Mouse (Mus musculus) cerebral cortex, adult 2 months (tissue): ENCODE results near the gene Rreb1.

Experiments
- WGBS: fragments of 180-500 bp; shearing (Covaris S2); methylation state at CpG from one replicate; pipeline ENCODE4 v1.1.7; 2018; 5-methylcytosine and 5-hydroxymethylcytosine counted together

Gene Rreb1

DNA sequence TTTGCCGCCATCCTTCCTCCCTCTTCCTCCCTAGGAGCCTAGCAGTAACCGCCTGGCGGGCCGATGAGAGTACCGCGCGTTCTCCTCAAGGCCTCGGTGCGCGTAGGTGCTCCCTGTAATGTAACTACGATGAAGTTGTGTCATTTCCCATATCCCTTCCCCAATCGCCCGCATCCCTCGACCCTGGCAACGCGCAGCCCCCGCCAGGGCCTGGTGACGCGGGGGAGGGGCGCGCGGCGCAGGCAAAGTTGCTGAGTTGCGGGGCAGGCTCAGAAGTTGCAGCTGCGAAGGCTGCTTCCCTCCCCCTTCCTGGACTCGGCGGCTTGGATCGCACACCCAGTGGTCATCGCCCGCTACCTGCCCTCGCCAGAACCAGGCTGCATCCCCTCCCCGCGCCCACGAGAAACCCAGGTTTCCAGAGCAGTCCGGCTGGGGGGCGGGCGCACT, at the start of gene Rreb1:
TSS of gene Rreb1 (plus strand) at position 254 of the 447 bp plus-strand sequence.
- WGBS = 1% methylated on average over 37 of the region's 37 CpGs

GRCm38 (mm10) chr13:37728551-37728950, 49.6 kb upstream of the Rreb1 start:
- 69% methylated on average over 7 of the region's 7 CpGs for WGBS

DNA sequence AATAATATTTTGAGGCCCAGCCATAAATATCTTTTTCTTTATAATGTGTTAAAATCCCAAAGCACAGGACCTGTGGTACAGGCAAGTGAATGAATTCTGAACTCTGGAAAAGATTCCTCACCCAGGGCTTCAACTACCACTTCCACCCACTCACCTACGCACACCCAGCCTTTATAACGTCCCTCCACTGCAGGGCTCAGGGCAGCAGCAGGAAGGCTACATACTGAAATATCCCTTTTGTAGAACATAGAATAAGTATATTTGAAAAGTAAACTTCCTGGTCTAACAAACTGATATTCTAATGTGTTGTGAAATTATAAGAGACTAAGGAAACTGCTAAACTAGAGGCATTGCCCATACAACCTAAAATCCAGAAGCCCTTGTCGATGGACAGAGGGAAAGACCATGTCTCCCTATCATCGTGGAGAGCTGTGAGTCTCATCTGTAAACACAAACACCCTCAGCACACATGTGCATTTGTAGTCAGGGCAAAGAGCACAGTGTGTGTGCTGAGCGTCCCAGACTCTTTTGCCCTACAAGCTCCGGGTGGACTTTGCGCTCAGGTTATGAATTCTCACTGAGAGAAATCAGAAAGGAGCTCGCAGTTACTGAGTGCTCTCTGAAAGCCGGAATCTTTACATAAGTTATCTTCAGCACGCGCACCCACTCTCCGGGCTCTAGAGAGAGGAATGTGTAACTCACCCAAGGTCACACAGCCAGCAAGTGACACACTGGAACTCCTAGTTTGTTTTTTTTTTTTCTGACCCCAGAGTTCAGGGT, 46.1 kb upstream of the Rreb1 start:
- 91% methylated on average over 12 of the region's 12 CpGs for WGBS

DNA sequence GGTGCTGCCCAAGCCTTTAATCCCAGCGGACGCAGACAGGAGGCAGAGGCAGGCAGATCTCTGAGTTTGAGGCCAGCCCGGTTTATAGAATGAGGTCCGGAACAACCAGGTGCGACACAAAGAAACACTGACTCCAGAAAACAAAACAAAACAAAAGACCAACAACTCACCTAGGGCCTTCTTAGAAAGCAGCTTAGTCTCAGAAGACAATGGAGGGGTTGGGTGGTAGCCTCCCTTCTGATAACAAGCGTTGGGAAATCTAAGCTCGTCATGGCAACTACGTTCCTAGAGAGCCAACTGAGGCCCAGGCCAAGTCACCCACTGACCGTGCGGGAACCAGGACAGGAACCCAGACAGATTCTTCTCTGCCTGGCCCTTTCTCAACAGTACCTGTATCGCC, 43.7 kb upstream of the Rreb1 start:
- 94% methylated on average over 11 of the region's 11 CpGs for WGBS

GRCm38 (mm10) chr13:37740111-37740510, 38.1 kb upstream of the Rreb1 start:
- 90% methylated on average over 5 of the region's 5 CpGs for WGBS

DNA sequence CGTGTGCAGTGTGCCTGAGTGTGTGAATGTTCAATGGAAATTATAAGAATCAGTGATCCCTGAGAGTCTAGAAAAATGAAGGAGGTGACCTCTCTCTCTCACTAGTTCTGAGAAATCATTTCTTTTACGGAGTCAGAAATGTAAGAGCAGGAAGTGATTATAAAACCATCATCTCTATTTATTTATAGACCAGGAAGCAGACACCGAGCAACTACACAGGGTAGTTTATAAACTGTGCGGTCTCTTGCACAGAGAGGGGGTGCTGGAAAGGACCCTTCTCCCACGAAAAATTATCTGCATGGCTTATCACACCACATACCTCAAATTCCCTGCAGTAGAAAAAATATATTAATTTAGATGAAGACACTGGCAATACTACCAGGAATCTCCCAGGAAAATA, 37.4 kb upstream of the Rreb1 start:
- 62% methylated on average over 5 of the region's 5 CpGs for WGBS

GRCm38 (mm10) chr13:37742248-37742647, 36.0 kb upstream of the Rreb1 start:
- 88% methylated on average over 4 of the region's 4 CpGs for WGBS

GRCm38 (mm10) chr13:37747504-37747903, 30.7 kb upstream of the Rreb1 start:
- 59% methylated on average over 7 of the region's 7 CpGs for WGBS

DNA sequence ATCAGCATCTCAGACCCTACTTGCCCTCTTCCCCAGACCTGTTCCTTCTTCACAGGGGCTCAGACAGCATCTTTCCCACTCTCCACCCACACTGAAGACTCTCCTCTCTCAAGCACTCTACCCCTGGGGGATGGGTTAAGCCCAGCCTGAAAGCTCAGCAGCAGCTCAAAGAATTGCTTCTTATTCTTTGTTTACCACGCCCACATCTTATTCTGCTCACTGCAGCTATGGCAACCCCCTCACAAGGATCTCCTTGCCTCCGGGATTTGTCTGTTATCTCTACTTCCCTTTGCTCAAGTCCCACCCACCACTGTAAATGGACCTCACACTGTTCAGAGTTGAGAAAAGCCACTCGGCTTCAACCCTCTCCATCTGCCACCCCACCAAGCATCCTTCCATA, 28.7 kb upstream of the Rreb1 start:
- 27% methylated on average over 3 of the region's 3 CpGs for WGBS

DNA sequence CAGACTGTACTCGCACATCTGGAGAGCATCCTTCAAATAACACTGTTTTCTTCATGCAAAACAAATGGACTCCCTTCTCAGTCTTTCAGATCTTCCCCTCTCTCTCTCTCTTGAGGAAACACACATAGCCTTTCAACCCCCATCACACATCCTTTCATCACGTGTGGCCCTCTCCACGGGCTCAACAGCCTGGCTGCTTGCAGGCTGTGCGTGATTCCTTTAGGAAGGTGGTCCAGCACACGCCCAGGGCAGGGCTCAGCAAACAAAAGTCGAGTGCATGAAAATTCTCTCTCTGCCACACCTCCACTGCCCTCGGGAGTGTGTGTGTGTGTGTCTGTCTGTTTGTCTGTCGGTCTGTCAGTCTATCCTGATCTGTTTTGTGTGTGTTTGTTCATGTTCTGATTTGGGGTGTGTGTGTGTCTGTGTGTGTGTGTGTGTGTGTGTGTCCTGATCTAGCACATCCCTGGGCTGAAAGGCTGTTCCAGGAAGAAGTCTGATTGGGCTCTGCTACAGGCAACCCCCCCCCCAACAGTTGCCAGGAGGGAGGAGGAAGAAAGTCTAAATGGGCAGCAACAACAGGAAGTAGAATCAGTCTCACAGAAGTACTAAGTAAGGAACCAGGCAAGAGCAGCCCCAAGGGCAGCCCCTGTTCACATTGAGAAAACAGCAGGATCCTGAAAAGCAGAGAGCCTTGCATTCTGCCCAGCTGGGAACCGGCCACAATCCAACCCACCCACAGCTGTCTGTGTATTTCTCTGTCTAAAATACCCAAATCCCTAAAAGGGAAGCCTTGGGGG, 26.8 kb upstream of the Rreb1 start:
- 51% methylated on average over 9 of the region's 9 CpGs for WGBS

DNA sequence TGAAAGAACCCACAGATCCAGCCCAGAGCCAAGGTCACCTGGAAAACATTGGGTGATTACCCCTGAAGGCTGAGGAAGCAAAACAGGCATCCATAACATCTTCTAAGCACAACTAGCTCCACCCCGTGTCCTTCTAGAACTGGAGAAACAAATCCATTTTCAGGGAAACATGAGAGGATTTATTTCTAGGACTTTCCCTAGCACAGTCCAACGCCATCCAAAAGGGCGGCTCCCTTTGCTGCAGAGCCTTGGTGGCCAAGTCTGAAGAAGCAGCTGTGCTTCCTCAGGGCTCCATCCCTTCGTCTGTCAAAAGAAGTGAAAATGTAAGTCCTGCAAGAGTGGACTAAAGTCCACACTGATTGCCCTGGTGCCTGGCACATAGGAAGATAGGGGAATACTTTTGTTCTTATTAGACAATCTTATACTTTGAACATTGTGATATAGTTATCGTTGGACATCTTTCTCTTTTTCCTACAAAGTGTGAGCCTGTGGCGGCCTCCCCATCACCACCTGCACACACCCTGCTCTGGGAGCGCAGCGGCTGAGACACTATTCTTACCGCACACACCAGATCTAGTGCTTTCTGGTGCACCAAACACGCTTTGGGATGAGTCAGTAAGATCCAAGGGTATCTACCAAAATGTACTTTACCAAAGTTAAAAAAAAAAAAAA, 18.7 kb upstream of the Rreb1 start:
- 89% methylated on average over 10 of the region's 10 CpGs for WGBS

DNA sequence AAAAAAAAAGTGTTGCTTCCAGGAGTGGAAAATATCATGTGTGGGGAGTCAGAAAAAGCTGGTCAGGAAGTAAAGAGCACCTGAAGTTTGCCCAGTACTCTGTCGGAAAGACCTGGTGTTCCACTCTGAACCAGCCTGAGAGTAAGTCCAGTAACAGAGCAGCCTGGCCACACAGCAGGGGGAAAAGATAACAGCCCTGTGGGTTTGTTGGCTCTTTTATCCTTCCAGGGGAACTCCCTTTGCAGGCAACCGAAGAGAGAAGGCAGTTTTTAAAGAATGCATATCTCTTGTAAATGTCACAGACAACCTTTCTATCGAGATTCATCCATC, 18.2 kb upstream of the Rreb1 start:
- WGBS = 59% methylated on average over 3 of the region's 3 CpGs

DNA sequence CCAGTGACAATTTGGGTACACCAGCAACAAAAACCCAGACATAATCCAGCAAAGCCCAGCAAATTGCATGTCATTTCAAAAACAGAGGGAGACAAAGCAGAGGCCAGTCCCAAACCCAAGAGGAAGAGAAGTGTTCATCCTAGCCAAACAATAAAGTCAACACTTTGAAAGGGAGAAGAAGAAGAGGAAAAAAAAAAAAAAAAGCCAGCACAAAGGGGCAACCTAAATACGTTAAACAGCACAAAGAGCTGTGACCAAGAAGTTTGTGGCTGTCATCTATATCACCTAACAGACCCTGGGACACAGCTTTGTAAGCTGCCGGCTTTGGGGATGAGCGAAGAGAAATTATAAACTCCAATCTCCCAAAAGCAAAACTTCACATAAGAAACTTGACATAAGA, 17.8 kb upstream of the Rreb1 start:
- 83% methylated on average over 3 of the region's 3 CpGs for WGBS

DNA sequence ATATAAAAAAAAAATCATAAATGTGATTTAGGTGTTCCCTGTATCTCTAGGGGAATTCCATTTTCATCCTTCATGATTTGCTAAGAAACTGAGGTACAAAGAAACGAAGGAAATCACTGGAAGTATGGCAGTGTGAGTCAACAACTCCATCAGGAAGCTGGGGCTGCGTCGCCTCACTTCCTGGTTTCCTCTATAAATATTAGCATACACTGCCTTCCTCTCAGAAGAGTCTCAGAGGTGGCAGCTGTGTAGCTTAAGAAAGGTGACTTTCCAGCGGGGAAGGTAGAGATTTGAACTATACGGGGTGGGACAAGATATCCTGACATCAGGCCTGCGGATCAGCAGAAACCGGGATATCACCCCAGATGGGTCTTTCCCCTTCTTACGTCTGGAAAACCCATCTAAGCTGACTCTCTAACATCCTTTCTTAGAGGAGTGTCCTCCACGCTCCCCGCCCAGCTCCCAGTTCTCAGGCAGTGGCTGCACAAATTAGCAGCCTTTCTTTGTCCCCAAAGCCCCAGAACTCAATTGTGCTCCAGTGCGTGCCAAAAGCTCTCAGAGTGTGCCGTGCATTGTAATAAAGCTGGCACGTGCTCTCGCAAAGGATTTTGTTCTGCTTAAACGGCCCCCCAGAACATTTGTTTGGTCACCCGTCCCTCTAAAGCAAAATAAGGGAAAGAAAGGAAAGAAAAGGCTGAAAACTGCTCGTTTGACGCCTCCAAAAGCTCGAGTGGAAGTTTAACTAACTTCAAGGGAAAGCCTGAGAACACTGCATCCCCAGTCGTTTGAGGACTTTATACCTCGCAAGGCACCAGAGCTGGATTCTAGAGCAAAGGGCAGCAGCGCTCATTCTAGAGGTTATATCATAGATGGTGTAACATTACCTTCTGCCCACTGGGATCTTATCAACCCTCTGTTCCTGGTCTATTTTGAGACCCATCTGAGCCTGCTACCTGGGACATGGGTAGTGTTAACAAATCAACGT, 17.0 kb upstream of the Rreb1 start:
- WGBS = 30% methylated on average over 23 of the region's 23 CpGs

DNA sequence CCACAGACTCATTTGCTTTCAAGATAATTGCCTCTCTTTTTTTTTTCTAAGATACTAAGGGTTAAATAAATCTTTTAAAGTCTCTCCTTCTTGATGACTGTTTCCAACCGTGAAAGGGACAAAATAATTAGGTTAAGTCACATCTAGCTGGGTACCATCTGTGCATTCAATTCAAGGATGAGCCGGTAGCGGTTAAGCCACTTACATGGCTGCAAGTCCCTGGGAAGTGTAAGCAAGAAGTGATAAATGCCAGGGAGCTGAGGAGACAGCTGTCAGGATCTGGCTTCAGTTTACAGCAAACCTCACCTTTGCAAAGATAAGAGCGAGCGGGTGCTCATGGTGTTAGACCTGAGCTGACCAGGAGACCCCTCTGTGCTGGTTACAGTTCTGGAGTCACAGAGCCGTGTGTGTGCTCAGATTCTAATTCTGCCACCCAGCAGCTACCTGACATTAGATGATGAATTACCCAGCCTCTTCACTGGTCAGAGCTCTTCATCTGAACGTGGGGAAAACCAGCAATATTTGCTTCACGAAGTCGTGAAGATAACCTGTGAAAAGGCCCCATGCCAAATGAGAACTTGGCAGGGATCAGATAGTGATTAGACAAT, 14.3 kb upstream of the Rreb1 start:
- WGBS = 82% methylated on average over 9 of the region's 9 CpGs

DNA sequence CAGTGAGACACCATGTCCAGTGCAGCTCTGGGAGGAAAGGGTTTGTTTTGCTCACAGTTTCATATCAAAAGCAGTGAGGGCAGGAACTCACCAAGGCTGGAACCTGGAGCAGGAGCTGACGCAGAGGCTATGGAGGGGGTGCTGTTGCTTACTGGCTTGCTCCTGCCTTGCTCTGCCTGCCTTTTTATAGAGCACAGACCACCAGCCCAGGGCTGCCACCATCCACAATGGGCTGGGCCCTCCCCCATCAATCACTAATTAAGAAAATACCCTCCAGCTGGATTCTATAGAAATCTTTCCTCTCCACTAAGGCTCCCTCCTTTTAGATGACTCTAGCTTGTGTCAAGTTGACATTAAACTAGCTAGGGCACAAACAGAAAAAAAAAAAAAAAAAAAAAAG, 8.4 kb upstream of the Rreb1 start:
- 80% methylated on average over 1 of the region's 1 CpGs for WGBS

DNA sequence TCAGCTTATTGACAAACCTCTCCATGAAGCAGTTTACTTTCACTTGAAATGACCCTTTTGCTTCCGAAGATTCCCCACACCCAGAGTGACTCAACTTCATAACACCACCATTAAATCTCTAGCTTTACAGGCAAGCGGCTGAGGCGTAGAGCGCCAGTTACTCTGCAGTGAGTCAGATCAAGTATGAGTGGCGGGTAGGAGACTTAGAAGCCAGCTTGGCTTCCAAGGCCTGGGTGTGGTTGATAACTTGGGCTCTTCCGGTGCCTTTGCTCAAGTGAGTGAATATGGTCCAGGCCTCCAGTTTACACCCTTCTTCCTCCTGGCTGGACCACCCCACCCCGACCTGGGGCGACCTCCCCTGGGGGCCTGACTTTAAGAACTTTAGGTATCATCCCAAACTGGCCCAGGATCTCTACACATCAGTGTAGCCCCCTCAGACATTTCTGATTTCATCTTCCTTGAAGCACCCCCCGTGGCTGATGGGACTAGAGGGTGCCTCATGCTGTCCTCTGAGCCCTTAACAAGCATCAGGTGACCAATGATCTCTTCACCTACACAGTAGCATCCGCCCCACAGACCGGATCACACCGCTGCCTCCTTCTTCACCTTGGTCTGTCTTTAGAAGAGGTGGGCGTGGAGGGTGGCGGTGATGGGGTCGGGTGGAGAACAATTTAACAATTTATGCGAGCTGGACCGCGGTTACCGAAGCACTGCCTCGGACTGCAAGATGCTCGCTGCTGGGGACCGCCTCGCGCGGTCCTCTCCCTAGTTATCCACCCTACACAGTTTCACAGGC, 651 bp upstream of the Rreb1 start:
- WGBS = 34% methylated on average over 25 of the region's 25 CpGs

DNA sequence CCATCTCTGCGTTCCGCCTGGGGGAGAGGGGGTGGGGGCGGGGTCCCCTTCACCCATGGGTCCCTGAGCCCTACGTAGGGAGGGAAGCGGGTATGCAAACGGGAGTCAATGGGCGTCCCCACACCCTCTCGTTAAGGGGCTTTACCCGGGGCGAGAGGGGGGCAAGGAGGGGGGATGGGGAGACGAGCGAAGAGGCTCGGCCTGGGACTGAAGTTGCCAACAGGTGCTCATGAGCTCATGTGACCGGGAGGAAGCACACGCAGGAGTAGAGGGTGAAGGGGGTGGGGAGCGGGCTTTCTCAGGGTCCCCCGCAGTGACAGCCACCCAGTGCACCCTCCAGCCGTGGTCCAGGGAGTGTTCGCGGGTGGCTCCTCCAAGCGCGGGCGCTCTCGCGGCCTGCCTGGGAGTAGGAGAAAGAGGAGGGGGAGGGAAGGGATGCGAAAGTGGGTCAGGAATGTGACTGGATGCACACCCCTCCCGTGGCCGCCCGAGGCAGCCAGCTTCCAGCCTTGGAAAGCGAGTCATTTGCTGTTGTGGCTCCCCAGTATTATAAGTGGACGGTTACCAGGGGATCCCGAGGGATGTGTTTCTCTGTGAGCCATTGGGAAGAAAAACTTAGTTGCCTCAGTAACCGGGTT, 513 bp downstream of the Rreb1 start:
- under 1% methylated on average over 33 of the region's 33 CpGs for WGBS

GRCm38 (mm10) chr13:37779251-37779667, 1.1 kb downstream of the Rreb1 start:
- 14% methylated on average over 9 of the region's 9 CpGs for WGBS

DNA sequence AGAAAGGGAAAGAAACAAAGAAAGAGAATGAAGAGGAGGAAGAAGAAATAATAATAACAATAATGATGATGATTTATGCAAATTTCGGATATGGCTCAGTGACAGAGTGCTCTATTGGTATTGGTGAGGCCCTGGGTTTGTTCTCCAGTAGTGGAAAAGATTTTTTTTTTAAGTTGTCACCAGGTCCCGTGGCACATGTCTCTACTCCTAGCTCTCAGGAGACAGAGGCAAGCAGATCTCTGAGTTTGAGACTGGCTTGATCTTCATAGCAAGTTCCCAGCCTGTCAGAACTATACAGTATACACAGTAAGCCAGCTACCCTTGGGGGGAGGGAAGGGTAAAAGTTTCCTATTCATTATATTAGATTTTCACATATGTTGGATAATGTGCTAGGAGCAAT, 3.4 kb downstream of the Rreb1 start:
- 87% methylated on average over 2 of the region's 2 CpGs for WGBS
